8 mouse cellular contexts compared by ENCODE assay signal in the genomic region with DNA sequence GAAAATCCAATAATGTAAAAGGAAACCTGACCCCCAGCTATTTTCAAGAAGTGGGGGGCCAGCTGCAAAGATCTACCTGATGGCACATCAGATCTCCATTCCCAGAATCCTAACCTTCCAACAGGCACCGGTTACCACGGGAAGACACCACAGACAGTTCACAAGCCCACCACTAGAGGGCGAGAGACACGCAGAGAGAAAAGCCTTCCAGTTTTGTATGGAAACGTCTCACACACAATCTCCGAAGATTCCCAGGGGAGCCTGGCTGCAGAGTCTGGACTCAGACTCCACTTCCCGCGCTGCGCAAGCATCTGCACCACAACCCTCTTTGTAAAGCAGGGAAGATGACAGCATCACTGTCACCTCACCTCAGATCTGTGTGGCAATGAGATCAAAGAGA. TPM values are rescaled to one million over a fixed set of nuclear protein-coding genes. Genes with fewer than 3 reads are reported as not detected.
DNase-seq lines count a peak whose midpoint lies in the region; ATAC-seq and TF ChIP-seq lines count a peak whose summit lies in the region.

No protein-coding gene starts in this region.

- TF ChIP-seq CTCF in C2C12 (IDR thresholded peaks at IDR 0.05; ENCODE audit: control insufficient read depth, insufficient read depth, insufficient read length): peak; percentile 71
- TF ChIP-seq CTCF in embryonic fibroblast, embryonic 13.5 days (IDR thresholded peaks at IDR 0.05; ENCODE audit: borderline replicate concordance, insufficient read depth, low read length): peak; percentile 77; the same call in 1 of the 2 replicates
- peak; percentile 83; the same call in 1 of the 2 replicates for TF ChIP-seq CTCF in spleen, adult 2 months (IDR thresholded peaks at IDR 0.05; ENCODE audit: extremely low read depth, insufficient read depth, insufficient read length, insufficient replicate concordance)

- peak; percentile 30 for ATAC-seq in limb, embryonic 12.5 days (ENCODE audit: insufficient number of reproducible peaks, insufficient read depth, low FRiP score, low TSS enrichment, low read depth)
- peak; percentile 77; the same call in 1 of the 2 replicates for ATAC-seq in midbrain, embryonic 16.5 days

- H3K79me2 ChIP-seq in C2C12 (ENCODE audit: control insufficient read depth, insufficient read depth): no peaks in the 10 kb centered on the region

- H3K4me3 ChIP-seq in C2C12 (ENCODE audit: insufficient read depth, poor library complexity, severe bottlenecking): no peak overlapping the region
- H3K4me3 ChIP-seq in embryonic fibroblast, embryonic 13.5 days (ENCODE audit: insufficient read depth, low read length): no peak overlapping the region
- H3K4me3 ChIP-seq in heart, embryonic 10.5 days: 0 out of 2 replicates have a peak overlapping the region, but pooled peaks have one; percentile 29
- H3K4me3 ChIP-seq in limb, embryonic 12.5 days (replicated peaks): no peak overlapping the region
- 0 out of 2 replicates have a peak overlapping the region, but pooled peaks have one; percentile 11 for H3K4me3 ChIP-seq in midbrain, embryonic 16.5 days (ENCODE audit: low read depth, low read length)
- no peak overlapping the region for H3K4me3 ChIP-seq in spleen, adult 2 months (ENCODE audit: extremely low read depth, insufficient read depth, insufficient read length)

- H3K36me3 ChIP-seq in C2C12 (ENCODE audit: control insufficient read depth, insufficient read depth): no peaks in the 10 kb centered on the region
- peaks cover 16% of the 10 kb centered on the region for H3K36me3 ChIP-seq in heart, embryonic 10.5 days
- H3K36me3 ChIP-seq in limb, embryonic 12.5 days: peaks cover 2% of the 10 kb centered on the region; the same call in 1 of the 2 replicates
- H3K36me3 ChIP-seq in midbrain, embryonic 16.5 days (ENCODE audit: control insufficient read depth, insufficient read depth, low read length): no peaks in the 10 kb centered on the region
- H3K36me3 ChIP-seq in spleen, adult 2 months (ENCODE audit: control insufficient read depth, insufficient read depth, low read length): 0 out of 2 replicates have a peak, but pooled peaks cover 2% of the 10 kb centered on the region

- no peaks in the 10 kb centered on the region for H3K79me3 ChIP-seq in C2C12 (ENCODE audit: low read depth)

- H3K27ac ChIP-seq in embryonic fibroblast, embryonic 13.5 days (ENCODE audit: insufficient read depth, low read length): no peak overlapping the region
- H3K27ac ChIP-seq in heart, embryonic 10.5 days: no peak overlapping the region
- no peak overlapping the region for H3K27ac ChIP-seq in limb, embryonic 12.5 days
- no peak overlapping the region for H3K27ac ChIP-seq in midbrain, embryonic 16.5 days (ENCODE audit: low read length)
- no peak overlapping the region for H3K27ac ChIP-seq in spleen, adult 2 months (ENCODE audit: insufficient read depth, low read length)

- no peak overlapping the region for H3ac ChIP-seq in C2C12 (ENCODE audit: control insufficient read depth, insufficient read length, low read depth)

- no peaks in the 10 kb centered on the region for H3K9me3 ChIP-seq in heart, embryonic 10.5 days
- no peaks in the 10 kb centered on the region for H3K9me3 ChIP-seq in limb, embryonic 12.5 days
- H3K9me3 ChIP-seq in midbrain, embryonic 16.5 days (replicated peaks; ENCODE audit: control insufficient read depth, low read length, poor library complexity, severe bottlenecking): no peaks in the 10 kb centered on the region

- H3K4me2 ChIP-seq in limb, embryonic 12.5 days: peak overlapping the region; percentile 46
- H3K4me2 ChIP-seq in midbrain, embryonic 16.5 days (ENCODE audit: low read length): peak overlapping the region; percentile 43

- no peak for TF ChIP-seq POLR2A in embryonic fibroblast, embryonic 13.5 days (IDR thresholded peaks at IDR 0.05; ENCODE audit: low read depth, low read length)
- no peak for TF ChIP-seq POLR2A in spleen, adult 2 months (IDR thresholded peaks at IDR 0.05; ENCODE audit: low read depth, low read length)

- H3K9ac ChIP-seq in limb, embryonic 12.5 days (replicated peaks): no peak overlapping the region
- no peak overlapping the region for H3K9ac ChIP-seq in midbrain, embryonic 16.5 days (ENCODE audit: low read depth, low read length)

- DNase-seq in brain, adult 2 months (ENCODE audit: low read depth, low spot score): peak; percentile 94
- peak; percentile 91 for DNase-seq in heart, embryonic 10.5 days (ENCODE audit: low spot score)
- DNase-seq in kidney, adult 9 months: peak; percentile 90
- peak in 1 of 2 experiments; percentile 72 for DNase-seq in spleen, adult 2 months (ENCODE audit: low read depth in 1 of 2, low spot score in 2 of 2)

- whole genome bisulfite sequencing in heart, embryonic 10.5 days: 8% methylated on average over 9 of the region's 9 CpGs
- WGBS in limb, embryonic 12.5 days: 3% methylated on average over 9 of the region's 9 CpGs
- WGBS in midbrain, embryonic 16.5 days: 3% methylated on average over 9 of the region's 9 CpGs
- WGBS in spleen, adult 2 months: 13% methylated on average over 9 of the region's 9 CpGs

- H3K27me3 ChIP-seq in C2C12 (ENCODE audit: control insufficient read depth, insufficient read depth, insufficient read length): no peaks in the 10 kb centered on the region
- H3K27me3 ChIP-seq in heart, embryonic 10.5 days (ENCODE audit: insufficient read depth, poor library complexity, severe bottlenecking): no peaks in the 10 kb centered on the region
- H3K27me3 ChIP-seq in limb, embryonic 12.5 days: no peaks in the 10 kb centered on the region
- H3K27me3 ChIP-seq in midbrain, embryonic 16.5 days (ENCODE audit: control insufficient read depth, insufficient read depth, low read depth, low read length): no peaks in the 10 kb centered on the region
- H3K27me3 ChIP-seq in spleen, adult 2 months (ENCODE audit: control insufficient read depth, insufficient read depth, low read length): no peaks in the 10 kb centered on the region

- no peaks in the 10 kb centered on the region; the same call in 1 of the 2 replicates for H3K4me1 ChIP-seq in embryonic fibroblast, embryonic 13.5 days (ENCODE audit: control insufficient read depth, insufficient read depth, low read length)
- H3K4me1 ChIP-seq in heart, embryonic 10.5 days: peaks cover 2% of the 10 kb centered on the region; the same call in 1 of the 2 replicates
- peaks cover 14% of the 10 kb centered on the region; the same call in 1 of the 2 replicates for H3K4me1 ChIP-seq in limb, embryonic 12.5 days (replicated peaks)
- peaks cover 13% of the 10 kb centered on the region; the same call in 1 of the 2 replicates for H3K4me1 ChIP-seq in midbrain, embryonic 16.5 days (ENCODE audit: control insufficient read depth, insufficient read depth, low read length)
- no peaks in the 10 kb centered on the region for H3K4me1 ChIP-seq in spleen, adult 2 months (ENCODE audit: control insufficient read depth, insufficient read depth, insufficient read length)

TF ChIP-seq in C2C12, 6 proteins besides CTCF, POLR2A, EP300 and RAD21:
- TF ChIP-seq MYOD1 (IDR thresholded peaks at IDR 0.05; ENCODE audit: control insufficient read depth, insufficient read length, low read depth) (no peak), MAX (IDR thresholded peaks at IDR 0.05) (no peak), MYOG (IDR thresholded peaks at IDR 0.05; ENCODE audit: control insufficient read depth, extremely low read depth, insufficient read length) (no peak), CEBPB (IDR thresholded peaks at IDR 0.05; ENCODE audit: low read depth) (no peak), FOSL1 (IDR thresholded peaks at IDR 0.05; ENCODE audit: insufficient read depth, low read length, poor library complexity, severe bottlenecking) (no peak)

RNA-seq across cellular contexts. Expression of gene Hlcs, which starts 43.7 kb away (rescaled TPM):
- polyA plus RNA-seq in C2C12 (2012; fragmentation: generic; extraction: Trizol): 1.7 TPM
- 6.6 and 7.0 TPM in 2 replicates for polyA plus RNA-seq in embryonic fibroblast, embryonic 13.5 days (2011; ENCODE audit: insufficient read length, low read depth, missing spikeins)
- polyA plus RNA-seq in heart, embryonic 10.5 days (2016; fragmentation: Nextera tagmentation; extraction: Ambion mirVana): 10.8 and 11.0 TPM in 2 replicates
- 11.5 and 11.9 TPM in 2 replicates for polyA plus RNA-seq in limb, embryonic 12.5 days (2016; fragmentation: Nextera tagmentation; extraction: Ambion mirVana)
- polyA plus RNA-seq in midbrain, embryonic 16.5 days (2015; fragmentation: Nextera tagmentation; extraction: Ambion mirVana): 8.6 and 10.4 TPM in 2 replicates
- 9.7 and 9.8 TPM in 2 replicates for polyA plus RNA-seq in spleen, adult 2 months (2012; rRNA removed)

RNA-seq across cellular contexts. Expression of gene Ripply3, which starts 58.6 kb away (rescaled TPM):
- polyA plus RNA-seq in C2C12 (2012; fragmentation: generic; extraction: Trizol): 0.22 TPM
- 0.46 TPM in 1 of 2 replicates, not detected in the other for polyA plus RNA-seq in embryonic fibroblast, embryonic 13.5 days (2011; ENCODE audit: insufficient read length, low read depth, missing spikeins)
- 4.3 and 8.1 TPM in 2 replicates for polyA plus RNA-seq in heart, embryonic 10.5 days (2016; fragmentation: Nextera tagmentation; extraction: Ambion mirVana)
- 3.7 and 4.3 TPM in 2 replicates for polyA plus RNA-seq in limb, embryonic 12.5 days (2016; fragmentation: Nextera tagmentation; extraction: Ambion mirVana)
- polyA plus RNA-seq in midbrain, embryonic 16.5 days (2015; fragmentation: Nextera tagmentation; extraction: Ambion mirVana): 0.46 and 1.2 TPM in 2 replicates
- 0.71 and 0.89 TPM in 2 replicates for polyA plus RNA-seq in spleen, adult 2 months (2012; rRNA removed)

Comparison
In these comparisons a context has a peak if more than half of its experiments do, and no peak if none do; other contexts are left out.
1. H3K4me3 ChIP-seq: peak in heart, embryonic 10.5 days (single experiment) and midbrain, embryonic 16.5 days (single experiment); none in C2C12 (single experiment), embryonic fibroblast, embryonic 13.5 days (single experiment), limb, embryonic 12.5 days (single experiment) and spleen, adult 2 months (single experiment).
2. Peak in every context shown above with its lines, with median percentiles within 50 percentile points of each other: CTCF ChIP-seq.